Mouse (Mus musculus): ENCODE data around the gene Lca5l. TPM values are rescaled to one million over a fixed set of nuclear protein-coding genes. Genes with fewer than 3 reads are reported as not detected.

Lca5l gene
- polyA plus RNA-seq, 1 experiment from 2014 or later = 0.05 TPM

- Histone ChIP-seq H3K4me3 (ENCODE audit: low read depth, low read length) (no peak overlapping the region), H3K36me3 (ENCODE audit: control insufficient read depth, insufficient read depth) (no peaks in the 10 kb centered on the region), H3K27me3 (ENCODE audit: control insufficient read depth, insufficient read depth, low read depth, low read length) (no peaks in the 10 kb centered on the region), H3K4me2 (ENCODE audit: low read depth, low read length) (no peak overlapping the region), H3K9me3 (replicated peaks; ENCODE audit: control insufficient read depth, low read length) (no peaks in the 10 kb centered on the region), H3K27ac (ENCODE audit: low read length) (no peak overlapping the region), H3K4me1 (ENCODE audit: control insufficient read depth, low read depth, low read length) (no peaks in the 10 kb centered on the region), H3K9ac (ENCODE audit: low read depth, low read length) (no peak overlapping the region)
- ATAC-seq (ENCODE audit: low read depth) = no peak
These were observed 12.9 kb downstream of the Lca5l start for GRCm38 (mm10) chr16:96179156-96179555.

- Histone ChIP-seq H3K27ac (ENCODE audit: low read length) (no peak overlapping the region), H3K36me3 (ENCODE audit: control insufficient read depth, insufficient read depth) (no peaks in the 10 kb centered on the region), H3K4me3 (ENCODE audit: low read depth, low read length) (no peak overlapping the region), H3K4me1 (ENCODE audit: control insufficient read depth, low read depth, low read length) (no peaks in the 10 kb centered on the region), H3K9ac (ENCODE audit: low read depth, low read length) (no peak overlapping the region), H3K9me3 (replicated peaks; ENCODE audit: control insufficient read depth, low read length) (no peaks in the 10 kb centered on the region), H3K27me3 (ENCODE audit: control insufficient read depth, insufficient read depth, low read depth, low read length) (no peaks in the 10 kb centered on the region), H3K4me2 (ENCODE audit: low read depth, low read length) (no peak overlapping the region)
- 39% methylated on average over 2 of the region's 2 CpGs for WGBS (ENCODE audit: insufficient replicate concordance)
- no peak for ATAC-seq (ENCODE audit: low read depth)
These were observed 16.7 kb downstream of the Lca5l start for GRCm38 (mm10) chr16:96175399-96175798.

- Histone ChIP-seq H3K27ac (ENCODE audit: low read length) (no peak overlapping the region), H3K27me3 (ENCODE audit: control insufficient read depth, insufficient read depth, low read depth, low read length) (no peaks in the 10 kb centered on the region), H3K9me3 (replicated peaks; ENCODE audit: control insufficient read depth, low read length) (no peaks in the 10 kb centered on the region), H3K4me1 (ENCODE audit: control insufficient read depth, low read depth, low read length) (no peaks in the 10 kb centered on the region), H3K9ac (ENCODE audit: low read depth, low read length) (no peak overlapping the region), H3K36me3 (ENCODE audit: control insufficient read depth, insufficient read depth) (no peaks in the 10 kb centered on the region), H3K4me3 (ENCODE audit: low read depth, low read length) (no peak overlapping the region), H3K4me2 (ENCODE audit: low read depth, low read length) (no peak overlapping the region)
- 67% methylated on average over 8 of the region's 8 CpGs for WGBS (ENCODE audit: insufficient replicate concordance)
- ATAC-seq (ENCODE audit: low read depth) = no peak
These were observed 18.4 kb downstream of the Lca5l start for GRCm38 (mm10) chr16:96173648-96174047.

GRCm38 (mm10) chr16:96168837-96169236 is 23.2 kb downstream of the Lca5l start:
- no peak overlapping the region for H3K4me3 ChIP-seq (ENCODE audit: low read depth, low read length)
- no peak overlapping the region for H3K9ac ChIP-seq (ENCODE audit: low read depth, low read length)
- no peak overlapping the region for H3K4me2 ChIP-seq (ENCODE audit: low read depth, low read length)
- H3K27me3 ChIP-seq (ENCODE audit: control insufficient read depth, insufficient read depth, low read depth, low read length) = no peaks in the 10 kb centered on the region
- H3K27ac ChIP-seq (ENCODE audit: low read length) = no peak overlapping the region
- H3K36me3 ChIP-seq (ENCODE audit: control insufficient read depth, insufficient read depth) = no peaks in the 10 kb centered on the region
- no peak for ATAC-seq (ENCODE audit: low read depth)
- H3K9me3 ChIP-seq (replicated peaks; ENCODE audit: control insufficient read depth, low read length) = no peaks in the 10 kb centered on the region
- no peaks in the 10 kb centered on the region for H3K4me1 ChIP-seq (ENCODE audit: control insufficient read depth, low read depth, low read length)
- WGBS (ENCODE audit: insufficient replicate concordance) = 36% methylated on average over 4 of the region's 4 CpGs

GRCm38 (mm10) chr16:96165723-96166264 is 26.3 kb downstream of the Lca5l start:
- Histone ChIP-seq H3K27ac (ENCODE audit: low read length) (no peak overlapping the region), H3K27me3 (ENCODE audit: control insufficient read depth, insufficient read depth, low read depth, low read length) (no peaks in the 10 kb centered on the region), H3K4me2 (ENCODE audit: low read depth, low read length) (no peak overlapping the region), H3K9me3 (replicated peaks; ENCODE audit: control insufficient read depth, low read length) (no peaks in the 10 kb centered on the region), H3K9ac (ENCODE audit: low read depth, low read length) (no peak overlapping the region), H3K4me3 (ENCODE audit: low read depth, low read length) (no peak overlapping the region), H3K4me1 (ENCODE audit: control insufficient read depth, low read depth, low read length) (no peaks in the 10 kb centered on the region), H3K36me3 (ENCODE audit: control insufficient read depth, insufficient read depth) (no peaks in the 10 kb centered on the region)
- WGBS (ENCODE audit: insufficient replicate concordance) = 59% methylated on average over 4 of the region's 4 CpGs
- no peak for ATAC-seq (ENCODE audit: low read depth)

GRCm38 (mm10) chr16:96161336-96161735 is 30.7 kb downstream of the Lca5l start:
- no peaks in the 10 kb centered on the region for H3K27me3 ChIP-seq (ENCODE audit: control insufficient read depth, insufficient read depth, low read depth, low read length)
- H3K4me1 ChIP-seq (ENCODE audit: control insufficient read depth, low read depth, low read length) = no peaks in the 10 kb centered on the region
- 80% methylated on average over 4 of the region's 4 CpGs for WGBS (ENCODE audit: insufficient replicate concordance)
- no peak overlapping the region for H3K4me3 ChIP-seq (ENCODE audit: low read depth, low read length)
- no peaks in the 10 kb centered on the region for H3K9me3 ChIP-seq (replicated peaks; ENCODE audit: control insufficient read depth, low read length)
- H3K27ac ChIP-seq (ENCODE audit: low read length) = no peak overlapping the region
- H3K9ac ChIP-seq (ENCODE audit: low read depth, low read length) = no peak overlapping the region
- no peak for ATAC-seq (ENCODE audit: low read depth)
- H3K36me3 ChIP-seq (ENCODE audit: control insufficient read depth, insufficient read depth) = no peaks in the 10 kb centered on the region
- H3K4me2 ChIP-seq (ENCODE audit: low read depth, low read length) = no peak overlapping the region

GRCm38 (mm10) chr16:96160927-96161326 is 31.1 kb downstream of the Lca5l start:
- Histone ChIP-seq H3K4me1 (ENCODE audit: control insufficient read depth, low read depth, low read length) (no peaks in the 10 kb centered on the region), H3K9ac (ENCODE audit: low read depth, low read length) (no peak overlapping the region), H3K36me3 (ENCODE audit: control insufficient read depth, insufficient read depth) (no peaks in the 10 kb centered on the region), H3K4me2 (ENCODE audit: low read depth, low read length) (no peak overlapping the region), H3K27me3 (ENCODE audit: control insufficient read depth, insufficient read depth, low read depth, low read length) (no peaks in the 10 kb centered on the region), H3K4me3 (ENCODE audit: low read depth, low read length) (no peak overlapping the region), H3K27ac (ENCODE audit: low read length) (no peak overlapping the region), H3K9me3 (replicated peaks; ENCODE audit: control insufficient read depth, low read length) (no peaks in the 10 kb centered on the region)
- WGBS (ENCODE audit: insufficient replicate concordance) = 77% methylated on average over 1 of the region's 1 CpGs
- no peak for ATAC-seq (ENCODE audit: low read depth)

GRCm38 (mm10) chr16:96159794-96160346 is 32.2 kb downstream of the Lca5l start:
- no peaks in the 10 kb centered on the region for H3K9me3 ChIP-seq (replicated peaks; ENCODE audit: control insufficient read depth, low read length)
- no peak overlapping the region for H3K27ac ChIP-seq (ENCODE audit: low read length)

GRCm38 (mm10) chr16:96159091-96159731 is 32.9 kb downstream of the Lca5l start:
- no peak overlapping the region for H3K27ac ChIP-seq (ENCODE audit: low read length)
- peak overlapping the region; percentile 68 for H3K9ac ChIP-seq (ENCODE audit: low read depth, low read length)
- no peaks in the 10 kb centered on the region for H3K36me3 ChIP-seq (ENCODE audit: control insufficient read depth, insufficient read depth)
- H3K27me3 ChIP-seq (ENCODE audit: control insufficient read depth, insufficient read depth, low read depth, low read length) = no peaks in the 10 kb centered on the region
- ATAC-seq (ENCODE audit: low read depth) = peak; percentile 72
- 1% methylated on average over 67 of the region's 67 CpGs for WGBS (ENCODE audit: insufficient replicate concordance)
- H3K4me3 ChIP-seq (ENCODE audit: low read depth, low read length) = peak overlapping the region; percentile 64
- no peaks in the 10 kb centered on the region for H3K9me3 ChIP-seq (replicated peaks; ENCODE audit: control insufficient read depth, low read length)
- no peaks in the 10 kb centered on the region for H3K4me1 ChIP-seq (ENCODE audit: control insufficient read depth, low read depth, low read length)
- peak overlapping the region; percentile 93 for H3K4me2 ChIP-seq (ENCODE audit: low read depth, low read length)

More at GRCm38 (mm10) chr16:96159794-96160346, 32.2 kb downstream of the Lca5l start:
- no peaks in the 10 kb centered on the region for H3K27me3 ChIP-seq (ENCODE audit: control insufficient read depth, insufficient read depth, low read depth, low read length)
- H3K9ac ChIP-seq (ENCODE audit: low read depth, low read length) = no peak overlapping the region
- no peak for ATAC-seq (ENCODE audit: low read depth)
- H3K36me3 ChIP-seq (ENCODE audit: control insufficient read depth, insufficient read depth) = no peaks in the 10 kb centered on the region
- WGBS (ENCODE audit: insufficient replicate concordance) = 67% methylated on average over 20 of the region's 20 CpGs
- H3K4me3 ChIP-seq (ENCODE audit: low read depth, low read length) = peak overlapping the region; percentile 64
- peak overlapping the region; percentile 93 for H3K4me2 ChIP-seq (ENCODE audit: low read depth, low read length)
- no peaks in the 10 kb centered on the region for H3K4me1 ChIP-seq (ENCODE audit: control insufficient read depth, low read depth, low read length)
